Mouse (Mus musculus): ENCODE results near the gene Zfp629. TPM values are rescaled to one million over a fixed set of nuclear protein-coding genes. Genes with fewer than 3 reads are reported as not detected.

The Zfp629 gene
- polyA plus RNA-seq (2014; fragmentation: Nextera tagmentation; extraction: Ambion mirVana) = 8.3 and 9.8 TPM in 2 replicates

DNA sequence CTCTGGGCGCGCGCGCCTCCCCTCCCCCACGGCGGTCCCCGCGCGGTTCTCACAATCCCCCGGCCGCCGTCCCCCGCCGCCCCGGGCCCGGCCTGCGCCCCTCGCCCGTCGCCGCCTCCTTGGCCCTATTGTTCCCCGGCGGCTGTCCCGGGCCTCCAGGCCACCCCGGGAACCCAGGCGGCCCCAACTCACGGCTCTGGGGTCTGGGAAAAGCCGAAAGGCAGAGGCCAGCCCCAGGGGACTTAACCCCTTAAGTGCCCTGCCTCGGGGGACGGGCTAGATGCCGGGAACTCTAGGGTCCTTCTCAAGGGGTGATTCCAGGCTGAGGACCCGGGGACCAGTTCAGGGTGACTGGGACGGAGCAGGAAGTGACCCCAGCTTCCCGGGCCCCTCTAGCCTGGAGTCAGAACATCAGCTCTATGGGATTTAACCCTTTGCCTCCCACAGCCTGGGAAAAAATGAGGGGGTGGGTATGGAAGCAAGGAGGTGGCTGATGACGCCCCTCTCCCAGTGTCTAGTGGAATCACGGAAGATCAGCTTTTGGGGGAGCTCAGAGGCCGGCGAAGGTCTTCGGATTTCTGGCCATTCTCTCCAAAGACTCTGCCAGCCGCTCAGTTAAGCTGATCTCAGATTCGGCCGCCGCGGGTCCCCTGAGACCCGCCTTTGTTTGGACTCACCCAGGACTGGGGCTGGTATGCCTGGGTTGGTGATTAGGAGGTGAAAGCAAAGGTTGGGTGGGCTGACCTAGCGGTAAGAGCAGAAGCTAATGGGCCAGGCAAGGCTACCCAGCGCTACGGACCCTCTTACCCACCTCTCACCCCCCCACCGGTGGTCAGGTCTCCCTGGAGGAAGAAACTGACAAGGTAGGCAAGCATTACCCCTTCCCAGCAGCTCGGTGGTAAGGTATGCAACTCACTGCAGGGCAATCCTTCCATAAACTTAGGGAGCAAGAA is at the start of gene Zfp629:
TSS of gene Zfp629 (minus strand) at position 907 of the 953 bp plus-strand sequence.
- DNase-seq (ENCODE audit: low spot score) (peak; percentile 80), ATAC-seq (replicated peaks; ENCODE audit: low FRiP score) (peak; percentile 77)
- peak within 1 kb of the TSS; percentile 98 for H3K4me3 ChIP-seq (ENCODE audit: low read depth, low read length)
- H3K9ac ChIP-seq (ENCODE audit: low read depth, low read length) = peak within 1 kb of the TSS; percentile 97
- H3K27me3 ChIP-seq (replicated peaks; ENCODE audit: control insufficient read depth, insufficient read depth, low read length) = no peaks in the 10 kb centered on the region
- H3K4me1 ChIP-seq (replicated peaks; ENCODE audit: control insufficient read depth, insufficient read depth, low read length) = peaks cover 9% of the 10 kb centered on the region; the same call in 1 of the 2 replicates
- H3K4me2 ChIP-seq = peak within 1 kb of the TSS; percentile 66
- peaks cover 28% of the 10 kb centered on the region for H3K36me3 ChIP-seq (ENCODE audit: control insufficient read depth, insufficient read depth, low read length)
- 1% methylated on average over 47 of the region's 50 CpGs for WGBS
- H3K9me3 ChIP-seq (ENCODE audit: control insufficient read depth, low read length) = no peaks in the 10 kb centered on the region; the same call in 1 of the 2 replicates
- H3K27ac ChIP-seq (ENCODE audit: low read depth, low read length) = peak within 1 kb of the TSS; percentile 74

DNA sequence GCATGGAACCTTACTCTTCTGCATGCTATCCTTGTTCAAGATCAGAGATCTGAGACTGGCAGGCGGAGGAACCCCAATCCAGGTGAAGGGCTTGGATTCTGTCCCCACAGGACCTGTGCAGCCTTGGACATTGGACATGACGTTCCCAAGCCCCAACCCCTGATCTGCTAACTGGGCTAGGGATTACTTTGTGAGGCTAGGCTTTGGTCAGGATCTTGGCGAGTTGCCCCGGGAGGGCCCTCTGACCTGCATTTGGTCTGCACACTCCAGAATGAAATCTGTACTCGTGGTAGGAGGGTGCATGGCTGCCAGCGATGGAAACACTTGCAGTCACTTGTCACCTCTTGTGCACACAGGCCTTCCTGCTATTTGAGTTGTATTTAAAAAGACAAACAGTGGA is 47.3 kb upstream of the Zfp629 start:
- 82% methylated on average over 6 of the region's 6 CpGs for WGBS
- Histone ChIP-seq H3K9ac (ENCODE audit: low read depth, low read length) (no peak overlapping the region), H3K4me1 (replicated peaks; ENCODE audit: control insufficient read depth, insufficient read depth, low read length) (no peaks in the 10 kb centered on the region), H3K4me2 (no peak overlapping the region), H3K27ac (ENCODE audit: low read depth, low read length) (no peak overlapping the region), H3K4me3 (ENCODE audit: low read depth, low read length) (no peak overlapping the region), H3K9me3 (ENCODE audit: control insufficient read depth, low read length) (no peaks in the 10 kb centered on the region), H3K27me3 (replicated peaks; ENCODE audit: control insufficient read depth, insufficient read depth, low read length) (no peaks in the 10 kb centered on the region), H3K36me3 (ENCODE audit: control insufficient read depth, insufficient read depth, low read length) (no peaks in the 10 kb centered on the region)
- DNase-seq (ENCODE audit: low spot score) (no peak), ATAC-seq (replicated peaks; ENCODE audit: low FRiP score) (no peak)

DNA sequence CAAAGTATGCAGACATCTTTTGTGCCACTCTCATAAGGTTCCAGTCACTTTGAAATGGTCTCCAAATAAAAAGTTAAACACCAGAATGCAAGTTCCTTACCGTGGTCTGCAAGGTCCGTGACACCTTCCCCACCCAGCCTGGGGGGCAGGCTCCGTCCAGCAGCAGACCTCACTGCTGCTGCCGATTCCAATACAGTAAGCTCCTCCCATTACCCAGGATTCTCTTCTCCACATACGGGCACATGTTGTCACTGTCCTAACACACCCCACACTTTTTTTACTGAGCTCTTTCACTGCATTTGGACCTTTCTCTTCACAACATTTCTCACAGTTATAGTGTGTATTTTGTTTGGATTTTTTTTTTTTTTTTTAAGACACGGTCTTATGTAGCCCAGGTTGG is 46.2 kb upstream of the Zfp629 start:
- Histone ChIP-seq H3K9ac (ENCODE audit: low read depth, low read length) (no peak overlapping the region), H3K9me3 (ENCODE audit: control insufficient read depth, low read length) (no peaks in the 10 kb centered on the region), H3K4me2 (peak overlapping the region; percentile 5; the same call in 1 of the 2 replicates), H3K4me1 (replicated peaks; ENCODE audit: control insufficient read depth, insufficient read depth, low read length) (no peaks in the 10 kb centered on the region), H3K27ac (ENCODE audit: low read depth, low read length) (no peak overlapping the region), H3K36me3 (ENCODE audit: control insufficient read depth, insufficient read depth, low read length) (no peaks in the 10 kb centered on the region), H3K27me3 (replicated peaks; ENCODE audit: control insufficient read depth, insufficient read depth, low read length) (no peaks in the 10 kb centered on the region), H3K4me3 (ENCODE audit: low read depth, low read length) (no peak overlapping the region)
- 64% methylated on average over 6 of the region's 6 CpGs for WGBS
- ATAC-seq (replicated peaks; ENCODE audit: low FRiP score) (no peak), DNase-seq (ENCODE audit: low spot score) (no peak)

DNA sequence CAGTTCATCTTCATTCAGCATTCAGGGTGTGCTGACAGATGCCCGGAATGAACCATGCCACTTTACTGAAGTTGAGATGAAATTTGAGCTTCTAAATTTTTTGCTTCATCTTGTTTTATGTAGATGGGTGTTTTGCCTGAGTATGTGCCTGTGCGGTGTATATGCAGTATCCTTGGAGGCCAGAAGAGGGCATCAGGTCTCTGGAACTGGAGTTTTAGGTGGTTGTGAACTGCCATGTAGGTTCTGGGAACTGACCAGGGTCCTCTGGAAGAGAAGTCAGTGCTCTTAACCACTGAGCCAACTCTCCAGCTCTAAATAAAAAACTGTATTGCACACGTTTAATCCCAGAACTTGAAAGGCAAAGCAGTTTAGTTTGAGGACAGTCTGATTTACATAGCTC is 45.3 kb upstream of the Zfp629 start:
- DNase-seq (ENCODE audit: low spot score) (no peak), ATAC-seq (replicated peaks; ENCODE audit: low FRiP score) (no peak)
- H3K4me1 ChIP-seq (replicated peaks; ENCODE audit: control insufficient read depth, insufficient read depth, low read length) = no peaks in the 10 kb centered on the region
- no peaks in the 10 kb centered on the region for H3K27me3 ChIP-seq (replicated peaks; ENCODE audit: control insufficient read depth, insufficient read depth, low read length)
- no peak overlapping the region for H3K27ac ChIP-seq (ENCODE audit: low read depth, low read length)
- 75% methylated on average over 3 of the region's 3 CpGs for WGBS
- no peaks in the 10 kb centered on the region for H3K36me3 ChIP-seq (ENCODE audit: control insufficient read depth, insufficient read depth, low read length)
- H3K9me3 ChIP-seq (ENCODE audit: control insufficient read depth, low read length) = no peaks in the 10 kb centered on the region
- no peak overlapping the region for H3K9ac ChIP-seq (ENCODE audit: low read depth, low read length)
- no peak overlapping the region for H3K4me2 ChIP-seq
- H3K4me3 ChIP-seq (ENCODE audit: low read depth, low read length) = no peak overlapping the region

DNA sequence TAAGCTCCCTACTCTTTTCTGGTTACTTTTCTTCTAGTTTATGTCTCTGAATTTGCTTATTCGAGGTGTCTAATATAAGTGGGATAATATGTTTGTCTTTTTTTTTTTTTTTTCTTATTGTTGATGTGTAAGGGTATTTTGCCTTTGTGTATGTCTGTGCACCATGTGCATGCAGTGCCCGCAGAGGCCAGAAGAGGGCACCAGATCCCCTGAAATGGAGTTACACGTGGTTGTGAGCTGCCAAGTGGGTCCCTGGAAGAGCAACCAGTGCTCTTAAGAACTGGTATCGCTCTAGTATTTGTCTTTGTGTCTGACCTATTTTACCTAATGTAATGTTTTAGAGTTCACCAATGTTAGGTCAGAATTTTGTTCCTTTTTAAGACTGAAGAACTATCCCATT is 41.3 kb upstream of the Zfp629 start:
- H3K4me3 ChIP-seq (ENCODE audit: low read depth, low read length) = no peak overlapping the region
- WGBS = 23% methylated on average over 4 of the region's 4 CpGs
- no peak overlapping the region for H3K4me2 ChIP-seq
- H3K27ac ChIP-seq (ENCODE audit: low read depth, low read length) = no peak overlapping the region
- DNase-seq (ENCODE audit: low spot score) (peak; percentile 75), ATAC-seq (replicated peaks; ENCODE audit: low FRiP score) (no peak)
- no peaks in the 10 kb centered on the region for H3K9me3 ChIP-seq (ENCODE audit: control insufficient read depth, low read length)
- no peak overlapping the region for H3K9ac ChIP-seq (ENCODE audit: low read depth, low read length)
- H3K27me3 ChIP-seq (replicated peaks; ENCODE audit: control insufficient read depth, insufficient read depth, low read length) = no peaks in the 10 kb centered on the region
- no peaks in the 10 kb centered on the region for H3K4me1 ChIP-seq (replicated peaks; ENCODE audit: control insufficient read depth, insufficient read depth, low read length)
- H3K36me3 ChIP-seq (ENCODE audit: control insufficient read depth, insufficient read depth, low read length) = no peaks in the 10 kb centered on the region

DNA sequence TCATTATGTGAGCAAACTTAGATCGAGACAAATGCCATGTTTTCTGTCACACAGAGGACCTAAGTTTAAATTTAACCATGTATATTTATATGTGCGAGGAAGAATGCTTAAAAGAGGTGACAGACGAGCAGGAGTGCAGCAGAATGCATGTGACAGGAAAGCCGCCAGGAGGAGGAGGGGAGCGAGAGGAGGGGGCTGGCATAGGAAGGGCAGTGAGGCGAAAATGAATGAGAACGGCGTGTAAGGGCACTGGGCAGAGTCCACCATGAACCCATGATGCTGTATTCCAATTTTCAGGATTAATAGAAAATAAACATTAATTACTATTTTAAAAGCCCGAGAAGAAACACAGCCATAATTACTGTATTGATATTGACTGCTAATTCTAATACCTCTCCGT is 38.7 kb upstream of the Zfp629 start:
- H3K4me1 ChIP-seq (replicated peaks; ENCODE audit: control insufficient read depth, insufficient read depth, low read length) = no peaks in the 10 kb centered on the region
- no peak overlapping the region for H3K27ac ChIP-seq (ENCODE audit: low read depth, low read length)
- no peaks in the 10 kb centered on the region for H3K9me3 ChIP-seq (ENCODE audit: control insufficient read depth, low read length)
- ATAC-seq (replicated peaks; ENCODE audit: low FRiP score) (no peak), DNase-seq (ENCODE audit: low spot score) (no peak)
- H3K4me3 ChIP-seq (ENCODE audit: low read depth, low read length) = no peak overlapping the region
- H3K27me3 ChIP-seq (replicated peaks; ENCODE audit: control insufficient read depth, insufficient read depth, low read length) = no peaks in the 10 kb centered on the region
- no peaks in the 10 kb centered on the region for H3K36me3 ChIP-seq (ENCODE audit: control insufficient read depth, insufficient read depth, low read length)
- H3K4me2 ChIP-seq = no peak overlapping the region
- 80% methylated on average over 10 of the region's 10 CpGs for WGBS
- no peak overlapping the region for H3K9ac ChIP-seq (ENCODE audit: low read depth, low read length)

DNA sequence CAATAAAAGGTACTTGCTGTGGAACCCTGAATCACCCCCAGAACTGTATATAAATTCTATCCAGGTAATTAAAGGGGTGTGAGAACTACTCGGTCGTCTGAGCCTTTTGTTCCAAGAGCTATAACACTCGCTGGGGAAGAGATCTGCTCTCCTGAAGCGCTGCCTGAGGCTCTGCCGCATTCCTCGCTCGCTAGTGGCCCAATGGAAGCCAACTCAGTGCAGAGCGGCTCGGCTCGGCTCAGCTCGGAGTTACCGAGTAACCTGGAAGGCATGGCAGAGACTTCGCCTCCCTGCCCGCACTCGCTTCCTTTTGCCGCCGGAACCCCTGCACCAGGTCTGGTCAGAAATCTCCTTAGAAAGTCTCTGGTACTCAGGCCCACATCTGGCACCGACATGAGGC is 36.5 kb upstream of the Zfp629 start:
- H3K4me2 ChIP-seq = peak overlapping the region; percentile 34
- 20% methylated on average over 18 of the region's 18 CpGs for WGBS
- no peaks in the 10 kb centered on the region for H3K36me3 ChIP-seq (ENCODE audit: control insufficient read depth, insufficient read depth, low read length)
- no peaks in the 10 kb centered on the region for H3K4me1 ChIP-seq (replicated peaks; ENCODE audit: control insufficient read depth, insufficient read depth, low read length)
- DNase-seq (ENCODE audit: low spot score) (no peak), ATAC-seq (replicated peaks; ENCODE audit: low FRiP score) (no peak)
- no peaks in the 10 kb centered on the region for H3K9me3 ChIP-seq (ENCODE audit: control insufficient read depth, low read length)
- no peak overlapping the region for H3K4me3 ChIP-seq (ENCODE audit: low read depth, low read length)
- no peaks in the 10 kb centered on the region for H3K27me3 ChIP-seq (replicated peaks; ENCODE audit: control insufficient read depth, insufficient read depth, low read length)
- 0 out of 2 replicates have a peak overlapping the region, but pooled peaks have one; percentile 13 for H3K9ac ChIP-seq (ENCODE audit: low read depth, low read length)
- no peak overlapping the region for H3K27ac ChIP-seq (ENCODE audit: low read depth, low read length)

DNA sequence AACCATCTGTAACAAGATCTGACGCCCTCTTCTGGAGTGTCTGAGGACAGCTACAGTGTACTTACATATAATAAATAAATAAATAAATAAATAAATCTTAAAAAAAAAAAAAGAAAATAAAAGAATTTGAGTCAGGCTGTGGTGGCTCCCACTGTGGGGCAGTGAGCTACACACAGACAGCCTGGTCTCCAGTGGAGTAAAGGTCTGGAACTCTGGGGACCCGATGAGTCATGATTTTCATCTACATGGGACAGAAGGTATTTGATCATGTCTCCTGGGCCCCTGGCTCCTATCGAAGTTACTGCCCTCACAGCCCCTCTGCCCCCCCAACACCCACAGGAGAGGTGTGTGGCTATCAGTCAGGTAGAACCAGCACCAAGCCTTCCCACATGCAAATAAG is 36.0 kb upstream of the Zfp629 start:
- Histone ChIP-seq H3K27me3 (replicated peaks; ENCODE audit: control insufficient read depth, insufficient read depth, low read length) (no peaks in the 10 kb centered on the region), H3K4me3 (ENCODE audit: low read depth, low read length) (no peak overlapping the region), H3K27ac (ENCODE audit: low read depth, low read length) (no peak overlapping the region), H3K36me3 (ENCODE audit: control insufficient read depth, insufficient read depth, low read length) (no peaks in the 10 kb centered on the region), H3K4me2 (peak overlapping the region; percentile 34; the same call in 1 of the 2 replicates), H3K9me3 (ENCODE audit: control insufficient read depth, low read length) (no peaks in the 10 kb centered on the region), H3K9ac (ENCODE audit: low read depth, low read length) (no peak overlapping the region), H3K4me1 (replicated peaks; ENCODE audit: control insufficient read depth, insufficient read depth, low read length) (no peaks in the 10 kb centered on the region)
- ATAC-seq (replicated peaks; ENCODE audit: low FRiP score) (no peak), DNase-seq (ENCODE audit: low spot score) (no peak)
- WGBS = 78% methylated on average over 2 of the region's 3 CpGs

DNA sequence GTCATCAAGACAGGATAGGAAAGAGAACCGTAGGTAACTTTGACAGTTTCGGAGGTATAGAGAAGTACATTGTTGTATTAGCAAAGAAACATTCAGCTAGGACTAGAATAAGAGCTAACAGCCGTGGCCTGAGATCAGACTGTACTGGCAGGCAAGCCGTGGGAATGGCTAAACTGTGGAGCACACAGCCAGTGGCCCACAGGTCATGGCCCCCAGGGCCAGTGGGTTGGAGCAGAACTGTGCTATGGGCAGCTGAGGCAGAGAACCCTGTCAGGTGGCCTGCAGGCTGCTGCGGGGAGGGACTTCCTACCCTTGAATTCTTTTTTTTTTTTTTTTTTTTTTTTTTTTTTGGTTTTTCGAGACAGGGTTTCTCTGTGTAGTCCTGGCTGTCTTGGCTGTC is 33.6 kb upstream of the Zfp629 start:
- H3K4me3 ChIP-seq (ENCODE audit: low read depth, low read length) = no peak overlapping the region
- H3K4me2 ChIP-seq = no peak overlapping the region
- no peak overlapping the region for H3K27ac ChIP-seq (ENCODE audit: low read depth, low read length)
- no peaks in the 10 kb centered on the region for H3K27me3 ChIP-seq (replicated peaks; ENCODE audit: control insufficient read depth, insufficient read depth, low read length)
- H3K4me1 ChIP-seq (replicated peaks; ENCODE audit: control insufficient read depth, insufficient read depth, low read length) = no peaks in the 10 kb centered on the region
- no peaks in the 10 kb centered on the region for H3K9me3 ChIP-seq (ENCODE audit: control insufficient read depth, low read length)
- H3K36me3 ChIP-seq (ENCODE audit: control insufficient read depth, insufficient read depth, low read length) = no peaks in the 10 kb centered on the region
- DNase-seq (ENCODE audit: low spot score) = no peak
- no peak overlapping the region for H3K9ac ChIP-seq (ENCODE audit: low read depth, low read length)
- no peak for ATAC-seq (replicated peaks; ENCODE audit: low FRiP score)
- 82% methylated on average over 5 of the region's 6 CpGs for WGBS
